Mouse (Mus musculus) right cerebral cortex, adult 2 months (tissue): ENCODE measurements around the gene Wdr11.
A peak's percentile ranks its signal among the peaks of the same experiment; 100 is the strongest.

Experiments
- DNase-seq, 2 experiments: peaks; one replicate each; pipeline ENCODE4 v3.0.0; 2021 to 2022; ENCODE audit warnings: low spot score in 2 of 2

Wdr11 gene

DNA sequence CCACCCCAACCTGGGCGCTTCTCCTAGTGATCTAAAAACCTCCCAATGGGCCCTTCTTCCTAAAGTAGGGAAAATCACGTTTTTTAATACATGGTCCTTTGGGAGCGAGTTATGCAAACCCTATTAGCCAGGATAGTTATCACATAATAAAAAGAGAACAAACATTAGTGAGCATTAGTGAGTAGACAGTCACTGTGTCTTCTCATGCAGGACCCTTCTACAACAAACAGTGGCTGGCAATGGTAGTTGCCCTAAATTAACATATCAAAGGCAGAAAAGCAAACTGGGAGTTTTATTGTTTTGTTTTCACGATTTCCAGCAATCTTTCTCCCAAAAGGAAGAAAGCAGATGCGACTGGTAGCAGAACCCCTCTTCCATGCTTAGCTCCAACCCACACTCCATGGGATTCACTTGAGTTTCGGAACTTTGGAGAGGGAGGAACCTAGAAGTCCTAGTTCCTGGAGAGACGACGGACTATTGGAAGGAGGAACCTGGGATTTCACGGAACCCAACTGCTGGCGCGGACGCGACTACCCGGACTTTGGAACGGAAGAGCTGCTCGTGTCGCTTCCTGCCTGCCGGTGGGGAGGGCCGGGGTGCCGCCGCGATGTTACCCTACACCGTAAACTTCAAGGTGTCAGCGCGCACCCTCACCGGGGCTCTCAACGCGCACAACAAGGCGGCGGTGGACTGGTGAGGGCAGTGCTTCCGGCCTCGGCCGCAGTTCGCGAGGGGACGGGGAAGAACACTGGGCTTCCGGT, at the start of gene Wdr11:
TSS of gene Wdr11 (plus strand) at position 493 of the 761 bp plus-strand sequence.
- DNase-seq = peak; percentile 82 to 86

- no peak for DNase-seq
Measured at GRCm38 (mm10) chr7:129567541-129567940, 24.1 kb upstream of the Wdr11 start.

- no peak for DNase-seq
Measured at GRCm38 (mm10) chr7:129568338-129568737, 23.3 kb upstream of the Wdr11 start.

DNA sequence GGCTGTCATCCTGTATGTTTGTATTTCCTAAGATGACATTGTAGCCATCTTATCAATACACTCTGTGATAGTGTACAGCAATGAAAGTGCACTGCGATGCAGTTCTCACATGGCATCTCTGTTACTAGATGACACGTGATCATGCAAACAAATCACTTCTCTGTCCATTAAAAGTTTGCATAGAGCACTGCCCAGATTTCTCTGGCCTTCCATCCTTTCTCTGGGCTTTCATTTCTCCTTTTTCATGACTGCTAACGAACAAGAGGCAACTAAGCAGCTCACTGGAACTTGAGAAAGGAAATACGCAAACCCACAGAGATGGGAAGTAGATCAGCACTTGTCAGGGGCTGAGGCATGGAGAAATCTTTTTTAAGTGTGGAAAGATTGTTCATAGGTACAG, 17.2 kb upstream of the Wdr11 start:
- no peak for DNase-seq

GRCm38 (mm10) chr7:129575110-129575784, 16.4 kb upstream of the Wdr11 start:
- peak in 1 of 2 experiments; percentile 10 for DNase-seq

GRCm38 (mm10) chr7:129592132-129592745, 576 bp downstream of the Wdr11 start:
- no peak for DNase-seq

DNA sequence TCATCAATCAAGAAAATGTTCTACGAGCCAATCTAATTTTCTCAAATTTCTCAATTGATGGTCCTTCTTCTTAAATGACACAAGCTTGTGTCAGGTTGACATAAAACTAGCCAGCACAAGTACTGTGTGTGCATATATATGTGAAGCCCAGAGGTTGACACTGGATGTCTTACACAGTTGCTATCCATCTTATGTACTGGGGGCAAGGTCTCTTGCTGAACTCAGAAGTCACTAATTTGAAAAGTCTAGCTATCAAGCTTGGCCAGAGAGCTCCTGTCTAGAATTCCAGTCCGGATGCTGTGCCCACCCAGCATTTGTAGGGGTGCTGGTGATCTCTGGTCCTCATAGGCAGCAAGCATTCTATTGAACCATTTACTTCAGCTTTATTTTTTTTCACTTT, 5.5 kb downstream of the Wdr11 start:
- no peak for DNase-seq

- DNase-seq = no peak
Measured at GRCm38 (mm10) chr7:129606291-129606690, 14.6 kb downstream of the Wdr11 start.

DNA sequence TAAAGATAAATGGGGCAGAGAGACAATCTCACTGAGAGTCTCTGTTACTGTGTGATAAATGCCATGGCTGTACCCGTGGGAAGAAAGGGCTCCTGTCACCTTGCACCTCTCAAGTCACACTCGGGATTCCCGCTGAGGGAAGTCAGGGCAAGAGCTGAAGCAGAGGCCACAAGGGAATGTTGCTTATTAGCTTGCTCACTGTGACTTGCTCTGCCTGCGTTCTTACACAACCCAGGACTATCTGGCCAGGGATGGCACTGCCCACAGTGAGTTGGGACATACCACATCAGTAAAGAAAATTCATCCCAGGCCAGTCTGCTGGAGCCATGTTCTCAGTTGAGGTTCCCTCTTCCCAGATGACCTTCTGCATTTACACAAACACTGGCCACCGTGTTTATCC, 29.5 kb downstream of the Wdr11 start:
- no peak for DNase-seq

DNA sequence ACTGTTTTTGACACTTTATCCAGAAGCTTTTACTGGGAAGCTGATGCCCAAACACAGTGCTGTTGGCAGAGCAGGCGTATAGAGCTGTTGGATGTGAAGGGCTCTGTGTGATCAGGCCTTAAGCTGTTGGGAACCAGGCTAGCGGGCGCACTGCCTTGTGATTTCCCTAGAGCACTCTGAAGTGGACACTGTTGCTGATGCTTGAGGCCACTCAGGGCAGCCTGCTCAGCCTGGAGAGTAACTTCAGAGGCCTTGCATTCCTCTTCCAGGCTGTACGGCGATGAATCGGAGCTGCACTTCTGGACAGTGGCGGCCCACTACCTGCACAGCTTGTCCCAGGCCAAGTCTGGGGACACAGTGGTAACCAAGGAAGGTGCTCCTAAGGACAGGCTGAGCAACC, 38.7 kb downstream of the Wdr11 start:
- DNase-seq = no peak

DNA sequence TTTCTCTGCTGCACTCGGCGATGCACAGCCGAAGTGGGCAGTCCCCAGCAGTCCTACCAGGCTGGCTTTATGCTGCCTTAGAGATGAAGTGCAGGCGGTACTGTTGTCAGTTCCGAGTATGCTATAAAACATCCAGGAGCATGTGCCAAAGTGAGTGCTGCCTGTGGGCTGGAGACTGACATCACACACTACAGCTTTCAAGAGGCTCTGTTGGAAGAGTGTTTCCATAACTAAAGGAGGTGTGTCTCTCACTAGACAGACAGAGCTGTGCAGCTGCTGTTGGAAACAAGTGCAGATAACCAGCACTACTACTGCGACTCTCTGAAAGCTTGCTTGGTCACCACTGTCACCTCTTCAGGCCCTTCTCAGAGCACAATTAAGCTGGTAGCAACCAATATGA, 39.8 kb downstream of the Wdr11 start:
- DNase-seq = peak; percentile 14 to 31

DNA sequence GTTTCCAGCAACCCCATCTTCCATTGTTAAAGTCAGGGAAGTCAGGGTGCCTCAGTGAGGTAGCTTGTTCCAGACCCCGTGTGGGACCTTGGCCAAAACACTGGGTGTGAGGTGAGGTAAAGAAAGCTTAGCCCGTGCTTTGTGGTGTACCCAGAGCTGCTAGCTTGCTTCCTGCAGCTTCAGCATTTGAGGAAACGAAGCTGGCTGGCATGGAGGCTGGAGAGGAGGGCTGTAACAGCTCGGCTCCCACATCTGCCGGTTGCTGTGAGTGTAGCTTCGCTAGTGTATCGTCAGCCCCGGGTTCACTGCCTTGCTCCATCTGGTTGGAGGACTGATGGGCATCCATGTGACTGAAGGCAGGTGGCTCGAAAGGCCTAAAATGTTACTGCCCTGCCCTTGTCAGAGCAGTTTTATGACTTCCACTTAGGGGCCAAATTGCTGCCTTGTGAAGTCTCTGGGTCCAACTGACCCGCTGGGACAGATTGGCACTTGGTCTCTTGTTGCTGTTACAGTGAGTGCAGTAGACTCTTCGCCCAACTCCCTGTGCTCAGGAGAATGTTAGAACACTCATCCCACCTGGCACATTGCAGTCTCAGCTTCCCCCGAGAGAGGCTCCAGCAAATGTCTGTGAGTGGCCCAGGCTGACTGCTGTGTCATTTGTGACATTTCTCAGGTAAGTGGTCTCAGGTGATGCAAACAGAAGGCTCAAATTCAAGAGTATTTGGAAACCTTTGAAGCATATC, 44.4 kb downstream of the Wdr11 start:
- no peak for DNase-seq

- no peak for DNase-seq
Measured at GRCm38 (mm10) chr7:129636992-129637391, 45.3 kb downstream of the Wdr11 start.

- no peak for DNase-seq
Measured at GRCm38 (mm10) chr7:129637906-129638475, 46.3 kb downstream of the Wdr11 start.

DNA sequence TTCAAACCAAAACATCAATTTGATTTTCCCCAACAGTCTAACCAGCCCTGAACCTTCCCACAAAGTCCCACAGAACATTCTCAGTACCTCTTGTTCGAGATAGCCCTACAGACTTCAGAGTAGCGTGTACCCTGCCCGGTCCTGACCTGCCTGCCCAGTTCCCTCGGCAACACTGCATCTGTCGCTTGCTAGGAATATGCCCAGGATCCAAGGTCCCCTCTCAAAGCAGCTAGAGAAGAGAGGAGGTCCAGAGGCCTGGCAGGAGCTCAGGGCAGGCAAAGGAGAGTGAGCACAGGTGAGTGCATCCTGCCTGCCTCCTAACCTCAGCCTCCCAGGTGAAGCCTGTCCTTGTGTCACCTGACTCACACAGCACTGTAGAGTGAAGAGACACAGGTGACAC, 47.3 kb downstream of the Wdr11 start:
- no peak for DNase-seq

DNA sequence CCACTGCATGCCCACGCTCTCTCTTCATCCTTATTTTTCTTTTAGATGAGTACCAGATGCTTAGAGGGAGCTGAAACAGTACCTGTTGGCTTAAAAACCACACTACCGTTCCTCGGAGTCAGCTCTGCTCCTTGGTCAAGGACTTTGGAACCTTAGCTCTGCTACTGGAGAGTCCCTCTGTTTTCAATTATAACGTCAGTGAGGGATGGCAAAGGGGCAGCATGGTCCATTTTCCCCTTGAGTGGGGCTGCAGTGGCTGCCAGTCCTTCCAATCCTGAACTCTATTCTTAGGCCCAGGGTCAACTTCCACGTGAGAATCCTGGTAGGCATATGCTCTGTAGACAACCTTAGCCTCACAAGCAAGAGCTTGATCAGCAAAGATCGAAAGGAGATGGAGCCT, 48.2 kb downstream of the Wdr11 start:
- DNase-seq = no peak

- no peak for DNase-seq
Measured at GRCm38 (mm10) chr7:129643290-129643689, 51.6 kb downstream of the Wdr11 start.

- DNase-seq = no peak
Measured at GRCm38 (mm10) chr7:129647798-129648197, 56.1 kb downstream of the Wdr11 start.

- DNase-seq = peak; percentile 95
Measured at GRCm38 (mm10) chr7:129648938-129649337, 57.3 kb downstream of the Wdr11 start.

DNA sequence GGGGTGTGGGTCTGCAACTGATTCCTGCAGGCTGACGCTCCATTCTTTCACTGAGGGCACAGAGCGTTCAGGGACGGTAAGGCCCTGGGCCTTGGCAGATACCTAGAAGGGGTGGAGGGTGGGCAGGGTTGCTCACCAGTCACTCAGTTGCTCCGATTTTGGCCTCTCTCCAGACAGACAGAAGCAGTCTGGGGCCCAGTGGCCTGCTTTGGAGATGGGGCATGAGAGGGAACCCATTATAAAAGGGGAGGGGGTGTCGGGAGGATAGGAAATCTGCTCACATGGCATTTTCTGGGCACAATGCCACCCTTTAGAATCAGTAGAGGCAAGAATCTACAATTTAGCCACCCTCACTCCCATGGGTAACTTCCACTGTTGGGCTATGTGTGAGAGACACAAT, 59.1 kb downstream of the Wdr11 start:
- DNase-seq = no peak

DNA sequence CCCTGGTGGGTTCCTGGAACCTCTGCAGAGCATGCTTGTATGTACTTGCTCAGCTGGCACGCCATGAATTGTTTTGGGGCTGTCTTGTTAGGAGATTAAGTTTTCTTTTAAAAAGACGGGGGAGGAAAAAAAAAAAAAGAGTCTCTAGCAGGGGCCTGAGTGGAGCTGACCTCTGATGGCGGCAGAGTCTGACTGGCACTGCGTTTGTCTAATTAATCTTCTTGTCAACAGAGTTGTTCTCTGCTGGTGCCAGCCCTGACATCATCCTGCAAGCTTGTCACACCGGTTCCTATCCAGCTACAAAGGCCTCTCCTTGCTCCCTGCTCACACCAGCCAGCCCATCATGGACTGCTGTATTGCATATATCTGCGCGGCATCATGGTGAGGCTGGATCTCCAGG, 60.1 kb downstream of the Wdr11 start:
- no peak for DNase-seq
